ENCODE assay signal across 9 mouse cellular contexts in the genomic region with DNA sequence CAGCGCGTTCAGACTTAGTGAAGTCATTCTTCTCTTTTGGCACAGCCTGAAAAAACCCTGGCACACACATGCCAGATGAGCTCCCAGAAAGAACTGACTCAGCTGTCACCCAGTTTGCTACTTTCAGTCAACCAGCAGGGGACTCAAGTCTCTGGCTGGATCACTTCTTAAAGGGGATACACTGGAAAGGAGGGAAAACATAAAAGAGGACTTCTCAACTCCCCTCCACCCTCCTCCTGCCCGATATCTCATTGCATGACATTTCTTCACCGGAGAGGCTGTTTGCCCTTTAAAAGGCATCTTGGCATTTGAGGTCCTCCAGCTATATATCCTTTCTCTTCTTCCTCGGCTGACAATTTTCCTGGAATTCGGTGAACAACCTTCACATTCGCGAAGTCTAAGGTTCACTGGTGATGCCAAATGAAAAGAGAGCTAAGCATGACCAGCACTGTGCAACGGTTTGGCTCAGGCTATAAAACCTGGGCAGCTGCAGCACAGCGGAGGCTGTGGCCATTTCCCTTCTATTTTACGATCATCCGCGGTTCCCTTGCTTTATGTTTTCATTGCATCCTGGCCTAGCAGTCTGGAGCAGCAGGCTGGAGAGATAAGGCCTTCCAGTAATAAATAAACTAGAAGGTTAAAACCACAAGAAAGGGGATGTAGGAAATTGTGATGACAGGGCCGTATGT.
A peak's percentile ranks its signal among the peaks of the same experiment; 100 is the strongest.
DNase-seq lines count a peak whose midpoint lies in the region; ATAC-seq and TF ChIP-seq lines count a peak whose summit lies in the region.
"Had no signal": no experiment of that assay in that cellular context is flagged by ENCODE, and none has a peak within 500 bp of the region (broad histone marks: within the 10 kb centered on the region; RNA-seq: fewer than 3 reads in every experiment).

No protein-coding gene starts in this region.

- no peak overlapping the region for H3K9ac ChIP-seq in lung, embryonic 16.5 days (ENCODE audit: low read length)
- H3K9ac ChIP-seq in liver, embryonic 14.5 days (replicated peaks): no peak overlapping the region
- H3K9ac ChIP-seq: embryonic facial prominence, embryonic 15.5 days had no signal

- H3K36me3 ChIP-seq in lung, embryonic 16.5 days (ENCODE audit: control insufficient read depth, insufficient read depth, low read length): no peaks in the 10 kb centered on the region
- H3K36me3 ChIP-seq in liver, embryonic 14.5 days (replicated peaks; ENCODE audit: control insufficient read depth, insufficient read depth, low read depth): no peaks in the 10 kb centered on the region
- H3K36me3 ChIP-seq: embryonic facial prominence, embryonic 15.5 days had no signal

- no peak overlapping the region for H3K27ac ChIP-seq in lung, embryonic 16.5 days (ENCODE audit: low read length)
- no peak overlapping the region for H3K27ac ChIP-seq in liver, embryonic 14.5 days
- H3K27ac ChIP-seq: embryonic facial prominence, embryonic 15.5 days had no signal

- intact Hi-C loops in heart, postnatal 25 days (cut with DNase I): no loop called here

- DNase-seq in gastrocnemius, adult 18-20 months (ENCODE audit: low spot score): peak; percentile 3
- DNase-seq in gastrocnemius, postnatal 10 days: no peak
- DNase-seq in lung, postnatal 14 days: no peak
- peak; percentile 5 for DNase-seq in embryo, embryonic 10.5 days (ENCODE audit: low spot score)
- no peak for DNase-seq in liver, embryonic 14.5 days (ENCODE audit: low read depth in 3 of 3, low spot score in 3 of 3)
- no peak for DNase-seq in thymus, postnatal 4 days
- DNase-seq in heart, postnatal 25 days (ENCODE audit: low spot score): no peak

- no peak for TF ChIP-seq CTCF in liver, embryonic 14.5 days (IDR thresholded peaks at IDR 0.05; ENCODE audit: low read depth)

- no peaks in the 10 kb centered on the region for H3K9me3 ChIP-seq in lung, embryonic 16.5 days (ENCODE audit: control insufficient read depth, low read length)
- H3K9me3 ChIP-seq in liver, embryonic 14.5 days (ENCODE audit: control insufficient read depth, low read length): no peaks in the 10 kb centered on the region
- H3K9me3 ChIP-seq: embryonic facial prominence, embryonic 15.5 days had no signal

- no peaks in the 10 kb centered on the region for H3K27me3 ChIP-seq in lung, embryonic 16.5 days (ENCODE audit: control insufficient read depth, insufficient read depth, low read depth, low read length)
- H3K27me3 ChIP-seq in liver, embryonic 14.5 days (ENCODE audit: control insufficient read depth, insufficient read depth, low read length): no peaks in the 10 kb centered on the region
- H3K27me3 ChIP-seq: embryonic facial prominence, embryonic 15.5 days had no signal

- 54% methylated on average over 14 of the region's 14 CpGs for WGBS in lung, embryonic 16.5 days
- 10% methylated on average over 14 of the region's 14 CpGs for WGBS in liver, embryonic 14.5 days (ENCODE audit: insufficient replicate concordance)

- peak; percentile 49 for ATAC-seq in lung, embryonic 16.5 days (ENCODE audit: low read depth)
- ATAC-seq in liver, embryonic 14.5 days (ENCODE audit: insufficient read depth): peak; percentile 71

- 0 out of 2 replicates have a peak overlapping the region, but pooled peaks have one; percentile 8 for H3K4me3 ChIP-seq in lung, embryonic 16.5 days (ENCODE audit: low read length)
- H3K4me3 ChIP-seq in liver, embryonic 14.5 days (ENCODE audit: insufficient read depth in 1 of 2, low read depth in 2 of 2, low read length in 2 of 2): no peak overlapping the region
- H3K4me3 ChIP-seq: embryonic facial prominence, embryonic 15.5 days had no signal

- no peaks in the 10 kb centered on the region for H3K4me1 ChIP-seq in lung, embryonic 16.5 days (replicated peaks; ENCODE audit: control insufficient read depth, insufficient read depth, low read length)
- H3K4me1 ChIP-seq in liver, embryonic 14.5 days (replicated peaks; ENCODE audit: control insufficient read depth in 2 of 2, insufficient read depth in 2 of 2, low read length in 1 of 2): no peaks in the 10 kb centered on the region; a peak in 1 of 4 replicates
- H3K4me1 ChIP-seq: embryonic facial prominence, embryonic 15.5 days had no signal

- no peak for TF ChIP-seq EP300 in liver, embryonic 14.5 days (IDR thresholded peaks at IDR 0.05; ENCODE audit: low read depth)

- H3K4me2 ChIP-seq in lung, embryonic 16.5 days (ENCODE audit: low read depth, low read length): peak overlapping the region; percentile 34; the same call in 1 of the 2 replicates
- H3K4me2 ChIP-seq in liver, embryonic 14.5 days (ENCODE audit: low read depth): peak overlapping the region; percentile 52
- H3K4me2 ChIP-seq: embryonic facial prominence, embryonic 15.5 days had no signal

Comparison
In these comparisons a context has a peak if more than half of its experiments do, and no peak if none do; other contexts are left out.
1. DNase-seq: peak in gastrocnemius, adult 18-20 months (single experiment) and embryo, embryonic 10.5 days (single experiment); none in gastrocnemius, postnatal 10 days (single experiment), lung, postnatal 14 days (single experiment), liver, embryonic 14.5 days (0 of 3), thymus, postnatal 4 days (single experiment) and heart, postnatal 25 days (single experiment).